Mouse (Mus musculus): ENCODE data around the gene Gjb2.

DNA sequence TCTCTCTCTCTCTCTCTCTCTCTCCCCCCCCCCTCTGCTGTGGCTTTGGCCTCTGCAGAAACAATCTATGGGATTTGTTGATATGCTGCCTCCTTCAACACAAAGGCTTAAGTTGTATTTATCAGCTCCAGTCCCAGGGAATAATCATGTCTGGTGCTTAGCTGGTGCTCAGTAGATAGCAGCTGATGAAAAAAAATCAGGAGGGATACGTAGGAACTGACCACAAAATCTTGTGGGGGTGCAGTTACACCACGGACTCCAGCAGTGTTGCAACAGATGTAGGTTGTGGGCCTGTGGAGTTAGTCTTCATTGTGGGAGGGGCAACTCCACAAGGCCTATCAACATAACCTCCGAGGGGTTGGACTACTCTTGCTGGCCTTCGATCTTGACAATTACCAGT, 8.6 kb downstream of the Gjb2 start:
- TF ChIP-seq GATA1 (IDR thresholded peaks at IDR 0.05; ENCODE audit: low read length), result no peak
- TF ChIP-seq TAL1 (IDR thresholded peaks at IDR 0.05; ENCODE audit: low read length), result no peak
